Mouse (Mus musculus): Measurements from ENCODE around the gene Cep97. TPM values are rescaled to one million over a fixed set of nuclear protein-coding genes. Genes with fewer than 3 reads are reported as not detected.

Cep97 gene
- polyA plus RNA-seq, 1 experiment: 217 TPM

DNA sequence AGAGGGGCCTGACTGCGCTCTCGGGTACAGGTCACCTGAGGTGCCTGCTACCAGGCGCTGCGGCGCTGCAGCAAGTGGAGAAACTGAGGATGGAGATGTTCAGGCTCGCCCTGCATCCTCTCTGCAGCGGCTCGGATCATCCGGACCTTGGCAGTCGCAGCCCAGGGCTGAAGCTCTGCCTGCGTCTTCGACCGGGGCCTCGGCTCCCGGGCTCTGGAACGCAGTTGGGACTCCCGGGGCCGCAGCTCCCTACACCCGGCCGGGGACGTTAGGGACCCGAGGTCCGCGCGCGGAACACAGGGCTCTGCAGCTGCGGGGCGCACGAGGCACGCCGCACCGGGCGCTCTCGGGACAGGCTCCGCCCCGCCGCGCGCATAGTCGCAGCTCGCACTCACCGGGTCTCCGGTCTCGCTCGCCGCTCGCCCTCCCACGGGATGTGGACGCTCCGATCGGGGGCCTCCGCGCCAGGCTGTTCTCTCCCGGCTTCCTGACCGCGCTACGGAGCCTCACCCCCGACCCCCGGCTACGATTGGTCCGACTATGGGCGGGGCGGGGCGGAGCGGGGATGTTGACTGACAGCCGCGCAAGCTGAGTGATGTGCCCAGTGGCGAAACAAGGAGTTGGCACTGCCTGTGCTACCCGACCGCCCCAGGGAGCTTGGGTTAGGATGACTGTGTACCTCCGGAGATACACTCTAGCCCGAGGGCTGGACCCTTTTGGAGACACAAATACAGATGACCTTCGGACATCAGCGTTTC, 39.6 kb downstream of the Cep97 start, which contains the start of gene Nxpe3:
Nxpe3 (minus strand) TSS at position 393 of the 758 bp plus-strand sequence.
- no peaks in the 10 kb centered on the region for H3K4me1 ChIP-seq (ENCODE audit: control insufficient read depth, insufficient read depth, low read length)
- under 1% methylated on average over 74 of the region's 74 CpGs for WGBS
- H3K4me3 ChIP-seq (ENCODE audit: insufficient read depth, low read depth, low read length): peak within 1 kb of the TSS; percentile 86
- TF ChIP-seq POLR2A (IDR thresholded peaks at IDR 0.05; ENCODE audit: insufficient read depth, low read depth, low read length): peak; percentile 14
- no peak for TF ChIP-seq CTCF (IDR thresholded peaks at IDR 0.05; ENCODE audit: insufficient read depth, low read depth, low read length)
- peak within 1 kb of the TSS; percentile 78 for H3K27ac ChIP-seq (ENCODE audit: insufficient read depth, low read depth, low read length)

DNA sequence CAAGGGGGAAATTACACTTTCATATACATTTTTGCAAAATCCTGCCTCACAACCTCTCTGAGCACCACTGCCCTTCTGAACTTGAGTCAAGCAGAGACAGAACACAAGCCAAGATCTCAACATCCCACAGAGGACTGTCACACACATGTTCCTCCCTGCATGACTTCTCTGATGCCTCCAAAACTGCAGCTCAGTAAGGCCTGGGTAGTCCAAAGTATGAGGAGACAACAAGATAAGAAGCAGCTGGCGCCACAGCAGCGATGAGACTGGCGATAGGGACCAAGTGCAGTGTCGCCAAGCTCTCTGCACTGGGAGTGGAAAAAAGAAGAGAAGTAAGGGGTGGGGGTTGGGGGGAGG, 40.1 kb downstream of the Cep97 start:
- H3K4me3 ChIP-seq (ENCODE audit: insufficient read depth, low read depth, low read length): peak overlapping the region; percentile 86
- under 1% methylated on average over 4 of the region's 4 CpGs for WGBS
- TF ChIP-seq POLR2A (IDR thresholded peaks at IDR 0.05; ENCODE audit: insufficient read depth, low read depth, low read length) (no peak), CTCF (IDR thresholded peaks at IDR 0.05; ENCODE audit: insufficient read depth, low read depth, low read length) (no peak)
- H3K27ac ChIP-seq (ENCODE audit: insufficient read depth, low read depth, low read length): no peak overlapping the region
- H3K4me1 ChIP-seq (ENCODE audit: control insufficient read depth, insufficient read depth, low read length): no peaks in the 10 kb centered on the region

DNA sequence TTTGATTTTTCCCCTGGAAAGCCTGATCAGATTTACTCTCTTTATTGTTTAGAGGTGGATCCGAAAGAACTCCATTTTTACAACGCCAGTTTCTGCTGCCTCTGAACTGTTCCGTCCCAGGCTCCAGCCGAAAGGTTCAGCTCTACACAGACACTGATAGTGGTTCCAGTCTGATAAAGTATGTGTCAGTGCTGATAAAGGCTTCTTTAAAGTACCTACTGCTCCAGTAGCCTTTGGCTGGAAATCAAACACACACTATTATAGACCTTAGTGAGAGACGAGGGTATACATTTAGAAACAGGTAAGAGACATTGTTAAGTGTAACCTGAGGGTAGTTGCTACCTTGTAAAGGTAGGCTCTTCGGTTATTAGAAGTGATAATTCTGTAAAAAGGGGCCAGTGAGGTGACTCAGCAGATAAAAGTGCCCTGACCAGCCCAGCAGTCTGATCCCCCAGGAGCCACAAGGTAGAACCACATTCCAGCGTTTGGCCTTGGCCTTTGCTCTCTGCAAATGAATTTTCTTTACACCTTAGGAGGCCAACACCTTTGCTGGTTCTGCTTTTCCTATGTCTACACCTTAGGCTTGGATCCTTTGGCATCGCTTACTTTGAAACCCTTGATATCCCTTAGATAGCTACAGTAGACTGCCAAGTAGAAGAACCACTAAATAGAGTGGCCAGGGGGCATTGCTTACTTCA, 41.1 kb downstream of the Cep97 start:
- Histone ChIP-seq H3K4me3 (ENCODE audit: insufficient read depth, low read depth, low read length) (no peak overlapping the region), H3K27ac (ENCODE audit: insufficient read depth, low read depth, low read length) (no peak overlapping the region), H3K4me1 (ENCODE audit: control insufficient read depth, insufficient read depth, low read length) (no peaks in the 10 kb centered on the region)
- TF ChIP-seq CTCF (IDR thresholded peaks at IDR 0.05; ENCODE audit: insufficient read depth, low read depth, low read length): no peak
- TF ChIP-seq POLR2A (IDR thresholded peaks at IDR 0.05; ENCODE audit: insufficient read depth, low read depth, low read length): no peak
- 91% methylated on average over 8 of the region's 8 CpGs for WGBS

DNA sequence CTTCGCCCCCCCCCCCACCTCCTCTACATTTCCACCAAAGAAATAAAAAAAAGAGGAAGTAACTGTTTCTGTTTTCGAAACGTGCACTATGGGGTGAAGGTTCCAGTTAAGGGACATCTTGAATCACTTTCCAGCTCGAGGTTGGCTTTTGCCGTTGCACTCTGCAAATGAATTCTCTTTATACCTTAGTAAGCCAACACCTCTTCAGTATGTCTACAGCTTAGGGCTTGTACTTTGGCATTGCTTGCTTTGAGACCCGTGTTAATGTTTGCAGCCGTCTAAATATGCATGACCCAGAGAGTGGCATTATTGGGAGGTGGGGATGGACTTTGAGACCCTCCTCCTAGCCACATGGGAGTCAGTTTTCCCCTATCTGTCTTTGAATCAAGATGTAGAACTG, 42.2 kb downstream of the Cep97 start:
- TF ChIP-seq CTCF (IDR thresholded peaks at IDR 0.05; ENCODE audit: insufficient read depth, low read depth, low read length) (no peak), POLR2A (IDR thresholded peaks at IDR 0.05; ENCODE audit: insufficient read depth, low read depth, low read length) (no peak)
- Histone ChIP-seq H3K4me1 (ENCODE audit: control insufficient read depth, insufficient read depth, low read length) (no peaks in the 10 kb centered on the region), H3K27ac (ENCODE audit: insufficient read depth, low read depth, low read length) (no peak overlapping the region), H3K4me3 (ENCODE audit: insufficient read depth, low read depth, low read length) (no peak overlapping the region)
- WGBS: 74% methylated on average over 7 of the region's 7 CpGs

DNA sequence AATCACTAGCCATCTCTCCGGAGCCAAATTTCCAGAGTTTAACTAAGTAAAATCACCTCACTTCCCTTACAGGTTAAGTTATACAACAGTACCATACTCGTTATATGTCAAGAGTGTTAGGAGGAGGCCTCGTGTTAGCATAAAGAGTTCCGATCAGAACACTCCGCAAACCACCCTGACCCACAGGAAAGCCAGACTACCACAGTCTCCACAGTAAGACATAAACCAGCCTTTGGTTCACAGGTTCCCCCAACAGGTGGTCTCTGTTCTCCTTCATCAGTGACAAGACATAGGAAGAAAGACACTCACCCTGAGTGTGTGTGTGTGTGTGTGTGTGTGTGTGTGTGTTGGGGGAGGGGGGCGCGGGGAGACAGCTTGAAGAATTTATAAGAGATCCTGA, 43.3 kb downstream of the Cep97 start:
- no peak overlapping the region for H3K4me3 ChIP-seq (ENCODE audit: insufficient read depth, low read depth, low read length)
- no peaks in the 10 kb centered on the region for H3K4me1 ChIP-seq (ENCODE audit: control insufficient read depth, insufficient read depth, low read length)
- WGBS: 96% methylated on average over 7 of the region's 7 CpGs
- H3K27ac ChIP-seq (ENCODE audit: insufficient read depth, low read depth, low read length): no peak overlapping the region
- TF ChIP-seq CTCF (IDR thresholded peaks at IDR 0.05; ENCODE audit: insufficient read depth, low read depth, low read length): no peak
- no peak for TF ChIP-seq POLR2A (IDR thresholded peaks at IDR 0.05; ENCODE audit: insufficient read depth, low read depth, low read length)

DNA sequence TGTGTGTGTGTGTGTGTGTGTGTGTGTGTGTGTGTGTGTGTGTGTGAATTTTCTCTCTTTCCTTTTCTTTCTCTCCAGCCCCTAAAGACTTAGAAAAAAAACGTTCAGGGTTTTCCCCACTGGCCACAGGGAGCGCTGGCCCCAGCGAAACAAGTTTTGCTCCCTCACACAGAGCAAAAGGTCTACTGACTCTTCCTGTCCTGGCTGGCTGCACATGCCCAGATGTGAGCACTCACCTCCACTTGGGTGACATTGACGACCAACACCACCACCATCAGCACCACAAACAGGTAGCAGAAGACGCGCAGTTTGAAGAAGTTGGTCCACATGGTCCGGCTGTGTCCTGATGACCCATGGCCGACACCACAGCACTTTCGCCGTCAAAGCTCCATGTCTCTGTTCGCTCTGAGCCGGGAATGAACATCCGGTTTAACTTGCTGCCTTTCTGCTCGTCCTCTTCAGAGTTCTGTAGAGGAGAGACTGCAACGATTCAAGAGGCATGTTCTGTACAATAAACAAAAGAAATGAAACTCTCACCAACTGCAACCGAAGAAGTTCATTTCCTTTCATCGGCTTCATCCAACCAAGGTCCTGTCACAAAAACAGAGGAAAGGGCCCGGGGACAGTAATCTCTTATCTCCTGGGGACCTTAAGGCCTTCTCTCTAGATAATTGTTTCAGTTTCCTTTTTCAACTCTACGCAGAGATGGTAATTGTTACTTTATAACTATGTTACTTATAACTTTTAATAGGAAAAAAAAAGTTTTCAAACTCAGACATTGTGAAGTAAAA, 44.1 kb downstream of the Cep97 start:
- no peaks in the 10 kb centered on the region for H3K4me1 ChIP-seq (ENCODE audit: control insufficient read depth, insufficient read depth, low read length)
- no peak overlapping the region for H3K4me3 ChIP-seq (ENCODE audit: insufficient read depth, low read depth, low read length)
- no peak for TF ChIP-seq POLR2A (IDR thresholded peaks at IDR 0.05; ENCODE audit: insufficient read depth, low read depth, low read length)
- no peak for TF ChIP-seq CTCF (IDR thresholded peaks at IDR 0.05; ENCODE audit: insufficient read depth, low read depth, low read length)
- H3K27ac ChIP-seq (ENCODE audit: insufficient read depth, low read depth, low read length): no peak overlapping the region
- 91% methylated on average over 19 of the region's 19 CpGs for WGBS

DNA sequence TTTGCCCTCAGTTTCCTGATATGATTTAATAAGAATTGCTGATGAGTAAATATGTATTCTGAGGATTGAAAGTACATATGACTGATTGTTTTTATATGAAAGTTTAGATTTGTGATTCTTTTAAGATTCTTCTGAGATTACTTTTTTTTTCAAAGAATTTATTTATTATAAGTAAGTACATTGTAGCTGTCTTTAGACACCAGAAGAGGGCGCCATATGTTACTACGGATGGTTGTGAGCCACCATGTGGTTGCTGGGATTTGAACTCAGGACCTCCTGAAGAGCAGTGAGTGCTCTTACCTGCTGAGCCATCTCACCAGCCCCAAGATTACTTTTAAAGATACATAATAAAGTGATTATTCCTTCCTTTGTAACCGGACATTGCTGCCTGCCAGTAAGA, 45.2 kb downstream of the Cep97 start:
- Histone ChIP-seq H3K4me3 (ENCODE audit: insufficient read depth, low read depth, low read length) (no peak overlapping the region), H3K27ac (ENCODE audit: insufficient read depth, low read depth, low read length) (no peak overlapping the region), H3K4me1 (ENCODE audit: control insufficient read depth, insufficient read depth, low read length) (no peaks in the 10 kb centered on the region)
- TF ChIP-seq CTCF (IDR thresholded peaks at IDR 0.05; ENCODE audit: insufficient read depth, low read depth, low read length): no peak
- TF ChIP-seq POLR2A (IDR thresholded peaks at IDR 0.05; ENCODE audit: insufficient read depth, low read depth, low read length): no peak
- WGBS: 90% methylated on average over 3 of the region's 3 CpGs

DNA sequence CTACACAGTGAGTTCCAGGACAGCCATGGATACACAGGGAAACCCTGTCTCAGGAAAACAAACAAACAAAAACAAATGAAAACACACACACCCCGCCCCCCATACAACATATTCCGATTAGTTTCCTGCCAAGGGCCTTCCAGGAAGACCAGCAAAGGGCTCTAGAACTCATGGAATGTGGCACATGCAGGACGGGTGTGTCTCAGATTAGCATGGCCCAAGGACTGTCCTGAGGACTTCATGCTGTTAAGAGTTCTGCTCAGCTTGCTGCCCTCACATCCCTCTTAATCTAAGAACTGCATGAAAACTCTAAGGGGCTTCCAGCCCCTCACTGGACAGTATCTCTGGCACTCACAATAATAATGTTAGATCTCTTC, 46.1 kb downstream of the Cep97 start:
- Histone ChIP-seq H3K27ac (ENCODE audit: insufficient read depth, low read depth, low read length) (no peak overlapping the region), H3K4me1 (ENCODE audit: control insufficient read depth, insufficient read depth, low read length) (no peaks in the 10 kb centered on the region), H3K4me3 (ENCODE audit: insufficient read depth, low read depth, low read length) (no peak overlapping the region)
- 86% methylated on average over 3 of the region's 3 CpGs for WGBS
- TF ChIP-seq POLR2A (IDR thresholded peaks at IDR 0.05; ENCODE audit: insufficient read depth, low read depth, low read length) (no peak), CTCF (IDR thresholded peaks at IDR 0.05; ENCODE audit: insufficient read depth, low read depth, low read length) (no peak)

Measured in olfactory bulb, adult 2 months (tissue).